Mouse (Mus musculus): Measurements from ENCODE around the gene Izumo2. TPM values are rescaled to one million over a fixed set of nuclear protein-coding genes. Genes with fewer than 3 reads are reported as not detected.
A peak's percentile ranks its signal among the peaks of the same experiment; 100 is the strongest.

The Izumo2 gene
- polyA plus RNA-seq, 1 experiment from 2014 or later: not detected

GRCm38 (mm10) chr7:44693427-44694175 lies 14.9 kb upstream of the Izumo2 start:
- Histone ChIP-seq H3K4me2 (replicated peaks; ENCODE audit: low read depth, low read length) (no peak overlapping the region), H3K36me3 (ENCODE audit: insufficient read depth, low read length) (no peaks in the 10 kb centered on the region), H3K9me3 (ENCODE audit: low read length) (no peaks in the 10 kb centered on the region), H3K27ac (ENCODE audit: low read length) (peak overlapping the region; percentile 85), H3K4me3 (ENCODE audit: low read depth, low read length) (no peak overlapping the region), H3K9ac (replicated peaks; ENCODE audit: low read depth) (no peak overlapping the region), H3K27me3 (replicated peaks; ENCODE audit: insufficient read depth, low read length) (no peaks in the 10 kb centered on the region), H3K4me1 (ENCODE audit: insufficient read depth, low read depth, low read length) (no peaks in the 10 kb centered on the region)
- TF ChIP-seq EP300 (IDR thresholded peaks at IDR 0.05) (peak; percentile 97), CTCF (IDR thresholded peaks at IDR 0.05) (no peak)
- ATAC-seq (peak; percentile 85), DNase-seq (ENCODE audit: low spot score) (peak; percentile 92)
- WGBS: 41% methylated on average over 10 of the region's 10 CpGs

DNA sequence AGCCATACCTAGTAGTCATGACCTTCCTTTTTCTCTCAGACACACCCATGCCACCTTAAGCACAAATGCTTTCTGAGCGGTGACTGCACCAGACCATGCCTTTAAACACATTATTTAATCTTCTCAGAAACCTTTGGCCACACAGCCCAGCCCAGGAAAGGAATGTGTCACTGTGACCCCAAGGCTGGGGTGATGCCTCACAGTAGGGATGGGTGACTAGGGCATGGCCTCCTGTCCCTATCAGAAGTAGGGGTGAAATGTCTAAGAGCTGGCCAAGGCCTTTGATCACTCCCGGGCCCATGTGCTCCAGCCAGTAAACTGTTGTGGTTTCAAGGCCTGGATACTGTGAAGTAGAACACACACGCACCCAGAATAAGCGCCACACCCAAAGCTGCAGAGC lies 13.3 kb upstream of the Izumo2 start:
- peak; percentile 4; the same call in 1 of the 2 replicates for ATAC-seq

DNA sequence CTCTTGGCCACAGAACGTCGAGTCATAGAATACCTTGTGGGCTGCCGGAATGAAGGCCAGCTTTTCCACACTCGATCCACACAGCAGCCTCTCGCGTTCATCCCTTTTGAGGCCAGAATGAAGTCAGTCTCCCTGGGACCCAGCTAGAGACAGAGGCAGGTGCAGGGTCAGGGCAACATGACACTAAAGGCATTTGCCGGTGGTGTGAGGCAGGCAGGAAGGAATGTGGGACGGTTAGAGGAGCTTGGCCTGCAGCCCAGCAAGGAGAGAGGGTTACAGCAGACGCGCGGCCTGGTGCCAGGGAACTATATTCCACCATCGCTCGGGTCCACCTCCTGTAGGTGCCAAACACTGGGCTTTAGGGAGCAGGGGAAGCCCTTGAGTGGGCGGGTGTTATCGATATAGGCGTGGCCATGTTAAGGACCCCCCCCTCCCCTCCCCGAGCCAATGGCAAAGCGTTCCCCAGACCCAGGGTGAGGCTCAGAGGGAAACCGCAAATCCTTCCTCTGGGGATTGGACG lies 11.3 kb upstream of the Izumo2 start:
- Histone ChIP-seq H3K9me3 (ENCODE audit: low read length) (no peaks in the 10 kb centered on the region), H3K4me3 (ENCODE audit: low read depth, low read length) (no peak overlapping the region), H3K9ac (replicated peaks; ENCODE audit: low read depth) (no peak overlapping the region), H3K4me2 (replicated peaks; ENCODE audit: low read depth, low read length) (no peak overlapping the region), H3K4me1 (ENCODE audit: insufficient read depth, low read depth, low read length) (no peaks in the 10 kb centered on the region), H3K27me3 (replicated peaks; ENCODE audit: insufficient read depth, low read length) (no peaks in the 10 kb centered on the region), H3K27ac (ENCODE audit: low read length) (peak overlapping the region; percentile 90), H3K36me3 (ENCODE audit: insufficient read depth, low read length) (no peaks in the 10 kb centered on the region)
- ATAC-seq (peak; percentile 60), DNase-seq (ENCODE audit: low spot score) (peak; percentile 87)
- TF ChIP-seq EP300 (IDR thresholded peaks at IDR 0.05) (peak; percentile 71), CTCF (IDR thresholded peaks at IDR 0.05) (no peak)
- WGBS: 9% methylated on average over 20 of the region's 20 CpGs

More for the DNA sequence above, 13.3 kb upstream of the Izumo2 start:
- Histone ChIP-seq H3K27me3 (replicated peaks; ENCODE audit: insufficient read depth, low read length) (no peaks in the 10 kb centered on the region), H3K4me2 (replicated peaks; ENCODE audit: low read depth, low read length) (no peak overlapping the region), H3K4me3 (ENCODE audit: low read depth, low read length) (no peak overlapping the region), H3K9ac (replicated peaks; ENCODE audit: low read depth) (no peak overlapping the region), H3K27ac (ENCODE audit: low read length) (peak overlapping the region; percentile 72), H3K36me3 (ENCODE audit: insufficient read depth, low read length) (no peaks in the 10 kb centered on the region), H3K9me3 (ENCODE audit: low read length) (no peaks in the 10 kb centered on the region), H3K4me1 (ENCODE audit: insufficient read depth, low read depth, low read length) (no peaks in the 10 kb centered on the region)
- 61% methylated on average over 4 of the region's 4 CpGs for WGBS
- TF ChIP-seq EP300 (IDR thresholded peaks at IDR 0.05) (no peak), CTCF (IDR thresholded peaks at IDR 0.05) (no peak)
- peak; percentile 30 for DNase-seq (ENCODE audit: low spot score)

GRCm38 (mm10) chr7:44697980-44698379 lies 10.6 kb upstream of the Izumo2 start:
- Histone ChIP-seq H3K4me3 (ENCODE audit: low read depth, low read length) (no peak overlapping the region), H3K9me3 (ENCODE audit: low read length) (no peaks in the 10 kb centered on the region), H3K9ac (replicated peaks; ENCODE audit: low read depth) (no peak overlapping the region), H3K27ac (ENCODE audit: low read length) (peak overlapping the region; percentile 90), H3K4me2 (replicated peaks; ENCODE audit: low read depth, low read length) (no peak overlapping the region), H3K27me3 (replicated peaks; ENCODE audit: insufficient read depth, low read length) (no peaks in the 10 kb centered on the region), H3K36me3 (ENCODE audit: insufficient read depth, low read length) (no peaks in the 10 kb centered on the region), H3K4me1 (ENCODE audit: insufficient read depth, low read depth, low read length) (no peaks in the 10 kb centered on the region)
- TF ChIP-seq EP300 (IDR thresholded peaks at IDR 0.05): no peak
- no peak for TF ChIP-seq CTCF (IDR thresholded peaks at IDR 0.05)
- WGBS: 48% methylated on average over 7 of the region's 7 CpGs
- ATAC-seq (no peak), DNase-seq (ENCODE audit: low spot score) (no peak)

GRCm38 (mm10) chr7:44701921-44702320 lies 6.6 kb upstream of the Izumo2 start:
- no peak overlapping the region for H3K4me3 ChIP-seq (ENCODE audit: low read depth, low read length)
- H3K4me1 ChIP-seq (ENCODE audit: insufficient read depth, low read depth, low read length): no peaks in the 10 kb centered on the region
- H3K9me3 ChIP-seq (ENCODE audit: low read length): no peaks in the 10 kb centered on the region
- H3K36me3 ChIP-seq (ENCODE audit: insufficient read depth, low read length): no peaks in the 10 kb centered on the region
- DNase-seq (ENCODE audit: low spot score) (peak; percentile 66), ATAC-seq (peak; percentile 52; the same call in 1 of the 2 replicates)
- H3K4me2 ChIP-seq (replicated peaks; ENCODE audit: low read depth, low read length): no peak overlapping the region
- H3K27me3 ChIP-seq (replicated peaks; ENCODE audit: insufficient read depth, low read length): no peaks in the 10 kb centered on the region
- no peak overlapping the region for H3K27ac ChIP-seq (ENCODE audit: low read length)
- no peak for TF ChIP-seq EP300 (IDR thresholded peaks at IDR 0.05)
- TF ChIP-seq CTCF (IDR thresholded peaks at IDR 0.05): peak; percentile 76
- no peak overlapping the region for H3K9ac ChIP-seq (replicated peaks; ENCODE audit: low read depth)
- WGBS: 6% methylated on average over 6 of the region's 6 CpGs

DNA sequence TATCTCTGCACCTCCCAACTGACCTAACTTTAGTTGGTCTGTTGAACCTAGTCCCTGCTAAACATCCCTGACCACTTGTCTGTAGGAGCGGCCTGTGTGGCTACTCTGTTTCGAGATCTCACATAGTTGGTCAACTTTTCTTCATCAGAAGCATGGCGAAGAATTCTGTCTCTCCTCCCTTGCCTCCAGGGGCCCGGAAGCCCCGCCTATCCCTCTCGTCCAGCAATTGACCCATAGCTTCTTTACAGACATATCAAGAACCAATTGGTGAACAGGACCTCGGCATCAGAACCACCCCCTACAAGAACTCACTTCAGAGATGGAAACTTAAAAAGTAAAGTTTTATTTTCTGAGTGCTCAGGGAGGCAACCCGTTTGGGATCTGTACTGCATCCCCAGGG lies 5.6 kb upstream of the Izumo2 start:
- Histone ChIP-seq H3K27ac (ENCODE audit: low read length) (no peak overlapping the region), H3K27me3 (replicated peaks; ENCODE audit: insufficient read depth, low read length) (no peaks in the 10 kb centered on the region), H3K9ac (replicated peaks; ENCODE audit: low read depth) (no peak overlapping the region), H3K9me3 (ENCODE audit: low read length) (no peaks in the 10 kb centered on the region), H3K4me3 (ENCODE audit: low read depth, low read length) (no peak overlapping the region), H3K4me2 (replicated peaks; ENCODE audit: low read depth, low read length) (no peak overlapping the region), H3K4me1 (ENCODE audit: insufficient read depth, low read depth, low read length) (no peaks in the 10 kb centered on the region), H3K36me3 (ENCODE audit: insufficient read depth, low read length) (no peaks in the 10 kb centered on the region)
- WGBS: 70% methylated on average over 8 of the region's 8 CpGs
- no peak for TF ChIP-seq CTCF (IDR thresholded peaks at IDR 0.05)
- no peak for TF ChIP-seq EP300 (IDR thresholded peaks at IDR 0.05)
- DNase-seq (ENCODE audit: low spot score): no peak
- no peak for ATAC-seq
